Mouse (Mus musculus): ENCODE measurements around the gene Ezh1. TPM values are rescaled to one million over a fixed set of nuclear protein-coding genes. Genes with fewer than 3 reads are reported as not detected.

The Ezh1 gene
- polyA plus RNA-seq, 1 experiment from 2014 or later = 18.6 TPM

DNA sequence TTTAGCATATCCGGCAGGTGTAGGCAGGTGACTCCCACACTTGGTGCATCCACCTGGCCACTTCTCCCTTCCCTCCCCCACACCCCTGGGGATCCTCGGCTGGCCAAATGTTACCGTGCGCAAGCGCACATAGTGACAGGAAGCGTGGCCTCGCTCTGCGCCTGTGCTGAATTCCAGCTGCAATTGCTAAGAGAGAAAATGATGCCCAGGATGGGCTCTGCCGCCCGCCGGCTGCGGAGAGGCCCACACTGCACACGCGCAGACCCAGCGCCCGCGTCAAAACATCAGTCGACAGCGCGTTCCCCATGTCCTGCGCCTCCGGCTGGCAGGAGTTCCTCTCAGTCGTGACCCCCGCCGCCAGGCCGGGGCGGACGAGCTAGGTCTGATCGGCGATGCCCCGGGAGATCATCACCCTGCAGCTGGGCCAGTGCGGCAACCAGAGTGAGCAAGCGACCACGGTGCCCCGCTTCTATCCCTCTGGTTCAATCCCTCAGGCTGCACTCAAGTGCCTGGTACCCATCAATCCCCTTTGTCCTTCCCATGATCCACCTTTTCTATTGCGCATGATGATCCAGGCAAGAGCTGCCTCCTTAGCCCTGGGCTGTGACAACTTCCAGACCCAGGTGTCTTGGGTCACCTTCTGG is 70.4 kb downstream of the Ezh1 start, which contains the start of gene Tubg2:
Gene Tubg2, plus strand, starts transcription at position 180 of the 644 bp plus-strand sequence.
- Histone ChIP-seq H3K27ac (0 out of 2 replicates have a peak within 1 kb of the TSS, but pooled peaks have one; percentile 54), H3K9ac (ENCODE audit: low read depth, low read length) (peak within 1 kb of the TSS; percentile 49), H3K4me2 (ENCODE audit: low read length) (peak within 1 kb of the TSS; percentile 74), H3K9me3 (replicated peaks; ENCODE audit: low read length) (no peaks in the 10 kb centered on the region), H3K27me3 (ENCODE audit: insufficient read depth, low read length) (no peaks in the 10 kb centered on the region), H3K4me1 (replicated peaks; ENCODE audit: insufficient read depth, low read length) (0 out of 2 replicates have a peak, but pooled peaks cover 6% of the 10 kb centered on the region), H3K36me3 (ENCODE audit: insufficient read depth, low read length) (no peaks in the 10 kb centered on the region), H3K4me3 (replicated peaks; ENCODE audit: low read depth, low read length) (peak within 1 kb of the TSS; percentile 32)
- 1% methylated on average over 36 of the region's 36 CpGs for WGBS
- peak; percentile 77 for DNase-seq (ENCODE audit: low spot score)
- ATAC-seq (replicated peaks; ENCODE audit: low FRiP score, low read depth) = peak; percentile 57; the same call in 1 of the 2 replicates
- no peak for TF ChIP-seq CTCF (IDR thresholded peaks at IDR 0.05; ENCODE audit: low read depth)

DNA sequence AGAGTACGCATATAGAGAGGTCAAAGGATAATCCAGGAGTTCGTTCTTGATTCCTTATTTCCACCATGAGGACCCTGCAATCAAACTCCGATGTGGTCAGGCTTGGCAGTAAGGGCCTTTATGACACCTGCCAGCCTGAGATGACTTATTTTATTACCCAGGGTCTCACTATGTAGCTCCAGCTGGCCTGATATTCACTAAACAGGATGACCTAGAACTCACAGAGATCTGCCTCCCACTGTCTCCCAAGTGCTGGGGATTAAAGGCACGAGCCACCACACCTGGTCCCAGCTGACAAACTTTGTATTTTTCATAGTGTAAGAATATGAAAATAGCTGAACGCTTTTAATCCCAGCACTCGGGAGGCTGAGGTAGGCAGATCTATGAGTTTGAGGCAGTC is 71.1 kb downstream of the Ezh1 start:
- no peak for TF ChIP-seq CTCF (IDR thresholded peaks at IDR 0.05; ENCODE audit: low read depth)
- no peaks in the 10 kb centered on the region for H3K9me3 ChIP-seq (replicated peaks; ENCODE audit: low read length)
- 0 out of 2 replicates have a peak, but pooled peaks cover 6% of the 10 kb centered on the region for H3K4me1 ChIP-seq (replicated peaks; ENCODE audit: insufficient read depth, low read length)
- H3K4me2 ChIP-seq (ENCODE audit: low read length) = no peak overlapping the region
- ATAC-seq (replicated peaks; ENCODE audit: low FRiP score, low read depth) = no peak
- no peak overlapping the region for H3K27ac ChIP-seq
- no peak for DNase-seq (ENCODE audit: low spot score)
- no peak overlapping the region for H3K9ac ChIP-seq (ENCODE audit: low read depth, low read length)
- no peaks in the 10 kb centered on the region for H3K27me3 ChIP-seq (ENCODE audit: insufficient read depth, low read length)
- 73% methylated on average over 6 of the region's 6 CpGs for WGBS
- H3K36me3 ChIP-seq (ENCODE audit: insufficient read depth, low read length) = no peaks in the 10 kb centered on the region
- no peak overlapping the region for H3K4me3 ChIP-seq (replicated peaks; ENCODE audit: low read depth, low read length)

GRCm38 (mm10) chr11:101154648-101155047 is 71.6 kb downstream of the Ezh1 start:
- no peak for ATAC-seq (replicated peaks; ENCODE audit: low FRiP score, low read depth)
- no peaks in the 10 kb centered on the region for H3K27me3 ChIP-seq (ENCODE audit: insufficient read depth, low read length)
- H3K9me3 ChIP-seq (replicated peaks; ENCODE audit: low read length) = no peaks in the 10 kb centered on the region
- no peak overlapping the region for H3K9ac ChIP-seq (ENCODE audit: low read depth, low read length)
- no peak overlapping the region for H3K4me2 ChIP-seq (ENCODE audit: low read length)
- H3K36me3 ChIP-seq (ENCODE audit: insufficient read depth, low read length) = no peaks in the 10 kb centered on the region
- H3K4me1 ChIP-seq (replicated peaks; ENCODE audit: insufficient read depth, low read length) = 0 out of 2 replicates have a peak, but pooled peaks cover 6% of the 10 kb centered on the region
- no peak overlapping the region for H3K27ac ChIP-seq
- no peak for DNase-seq (ENCODE audit: low spot score)
- TF ChIP-seq CTCF (IDR thresholded peaks at IDR 0.05; ENCODE audit: low read depth) = no peak
- H3K4me3 ChIP-seq (replicated peaks; ENCODE audit: low read depth, low read length) = no peak overlapping the region

DNA sequence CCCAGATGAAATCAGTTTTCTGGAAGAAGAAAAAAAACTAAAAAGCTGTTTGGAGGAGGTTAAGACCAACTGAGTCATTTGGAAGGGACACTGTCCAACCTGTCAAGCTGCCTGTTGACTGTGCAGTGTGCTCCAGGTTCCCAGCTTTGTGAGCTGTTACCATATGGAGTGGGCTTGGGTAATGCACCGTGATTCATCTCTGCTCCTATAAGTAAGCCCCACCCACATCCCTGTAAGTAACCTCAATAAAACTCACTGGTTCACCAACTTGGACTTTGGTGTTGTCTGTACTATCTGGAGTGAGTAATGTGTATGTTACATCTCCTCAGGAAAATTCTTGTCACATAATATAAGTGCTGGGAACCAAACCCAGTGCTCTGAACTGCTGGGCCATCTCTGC is 73.4 kb downstream of the Ezh1 start:
- TF ChIP-seq CTCF (IDR thresholded peaks at IDR 0.05; ENCODE audit: low read depth) = no peak
- Histone ChIP-seq H3K9me3 (replicated peaks; ENCODE audit: low read length) (no peaks in the 10 kb centered on the region), H3K4me1 (replicated peaks; ENCODE audit: insufficient read depth, low read length) (peaks cover 13% of the 10 kb centered on the region; the same call in 1 of the 2 replicates), H3K27me3 (ENCODE audit: insufficient read depth, low read length) (no peaks in the 10 kb centered on the region), H3K4me2 (ENCODE audit: low read length) (no peak overlapping the region), H3K36me3 (ENCODE audit: insufficient read depth, low read length) (no peaks in the 10 kb centered on the region), H3K9ac (ENCODE audit: low read depth, low read length) (no peak overlapping the region), H3K27ac (no peak overlapping the region), H3K4me3 (replicated peaks; ENCODE audit: low read depth, low read length) (no peak overlapping the region)
- ATAC-seq (replicated peaks; ENCODE audit: low FRiP score, low read depth) (no peak), DNase-seq (ENCODE audit: low spot score) (no peak)
- 52% methylated on average over 1 of the region's 1 CpGs for WGBS

- H3K36me3 ChIP-seq (ENCODE audit: insufficient read depth, low read length) = no peaks in the 10 kb centered on the region
- peaks cover 9% of the 10 kb centered on the region; the same call in 1 of the 2 replicates for H3K4me1 ChIP-seq (replicated peaks; ENCODE audit: insufficient read depth, low read length)
- no peaks in the 10 kb centered on the region for H3K27me3 ChIP-seq (ENCODE audit: insufficient read depth, low read length)
- no peak for TF ChIP-seq CTCF (IDR thresholded peaks at IDR 0.05; ENCODE audit: low read depth)
- H3K9me3 ChIP-seq (replicated peaks; ENCODE audit: low read length) = no peaks in the 10 kb centered on the region
- WGBS = 67% methylated on average over 2 of the region's 2 CpGs
- no peak overlapping the region for H3K27ac ChIP-seq
- DNase-seq (ENCODE audit: low spot score) (no peak), ATAC-seq (replicated peaks; ENCODE audit: low FRiP score, low read depth) (no peak)
- H3K9ac ChIP-seq (ENCODE audit: low read depth, low read length) = no peak overlapping the region
- no peak overlapping the region for H3K4me3 ChIP-seq (replicated peaks; ENCODE audit: low read depth, low read length)
- no peak overlapping the region for H3K4me2 ChIP-seq (ENCODE audit: low read length)
Observed at GRCm38 (mm10) chr11:101151063-101151462, 75.2 kb downstream of the Ezh1 start.

DNA sequence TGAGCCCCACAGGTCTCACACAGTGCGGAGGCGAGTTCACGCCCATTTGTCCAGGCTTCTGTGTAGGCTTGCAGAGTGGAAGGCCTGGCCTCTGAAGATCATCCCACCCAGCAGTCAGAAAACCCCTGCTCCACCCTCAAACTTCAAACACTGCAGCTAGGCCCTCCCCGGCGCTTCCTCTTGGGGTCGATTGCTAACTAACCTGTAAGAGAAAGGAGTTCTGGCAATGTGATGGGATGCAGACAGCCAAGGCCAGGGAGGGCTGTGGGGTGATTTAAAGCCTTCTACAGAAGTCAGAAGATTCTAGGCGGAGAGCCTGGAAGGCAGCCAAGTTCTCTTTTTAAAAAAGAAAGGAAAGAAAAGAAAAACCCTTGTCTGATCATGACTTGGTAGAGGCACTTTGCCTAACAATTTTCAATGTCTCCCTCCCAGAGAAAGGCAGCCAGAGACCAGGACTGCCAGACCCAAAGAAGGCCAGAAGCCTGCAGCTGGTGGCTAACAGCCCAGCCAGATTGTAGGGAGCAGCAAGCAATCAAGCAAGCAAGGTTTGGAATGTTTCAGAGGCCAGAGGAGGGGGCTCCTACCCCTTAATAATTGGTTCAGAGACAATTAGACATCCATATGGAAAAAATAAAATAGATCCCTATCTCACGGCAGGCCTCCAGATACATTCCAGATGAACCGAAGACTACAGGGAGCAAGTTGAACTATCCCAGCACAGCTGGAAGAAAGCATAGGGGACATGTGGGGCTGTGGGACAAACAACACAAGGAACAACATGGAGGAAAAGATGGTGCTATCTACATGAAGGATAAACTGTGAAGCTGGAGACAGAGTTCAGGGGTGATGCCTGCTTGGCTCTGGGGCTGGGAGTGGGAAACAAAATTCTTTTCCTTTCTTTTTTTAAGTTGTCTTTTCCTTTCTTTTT is 76.8 kb downstream of the Ezh1 start:
- Histone ChIP-seq H3K4me1 (replicated peaks; ENCODE audit: insufficient read depth, low read length) (peaks cover 7% of the 10 kb centered on the region; the same call in 1 of the 2 replicates), H3K36me3 (ENCODE audit: insufficient read depth, low read length) (no peaks in the 10 kb centered on the region), H3K9ac (ENCODE audit: low read depth, low read length) (no peak overlapping the region), H3K9me3 (replicated peaks; ENCODE audit: low read length) (no peaks in the 10 kb centered on the region), H3K4me2 (ENCODE audit: low read length) (no peak overlapping the region), H3K27me3 (ENCODE audit: insufficient read depth, low read length) (no peaks in the 10 kb centered on the region), H3K27ac (peak overlapping the region; percentile 65), H3K4me3 (replicated peaks; ENCODE audit: low read depth, low read length) (no peak overlapping the region)
- DNase-seq (ENCODE audit: low spot score) (peak; percentile 83), ATAC-seq (replicated peaks; ENCODE audit: low FRiP score, low read depth) (0 out of 2 replicates have a peak, but pooled peaks have one; percentile 33)
- WGBS = 22% methylated on average over 9 of the region's 9 CpGs
- no peak for TF ChIP-seq CTCF (IDR thresholded peaks at IDR 0.05; ENCODE audit: low read depth)

All from kidney, postnatal 0 days (tissue).